Mouse (Mus musculus) natural killer cell, adult 2 months (primary cell): ENCODE measurements around the gene Gm10424.
"Not testable (repeated sequence)": the region's sequence is repeated elsewhere in the genome, so short reads cannot be mapped to it uniquely, and the experiment has no call there.

Experiments
- DNase-seq, 2 experiments: peaks; one replicate each; pipeline ENCODE4 v3.0.0; 2022; ENCODE audit warnings: low spot score in 2 of 2

Gene Gm10424

DNA sequence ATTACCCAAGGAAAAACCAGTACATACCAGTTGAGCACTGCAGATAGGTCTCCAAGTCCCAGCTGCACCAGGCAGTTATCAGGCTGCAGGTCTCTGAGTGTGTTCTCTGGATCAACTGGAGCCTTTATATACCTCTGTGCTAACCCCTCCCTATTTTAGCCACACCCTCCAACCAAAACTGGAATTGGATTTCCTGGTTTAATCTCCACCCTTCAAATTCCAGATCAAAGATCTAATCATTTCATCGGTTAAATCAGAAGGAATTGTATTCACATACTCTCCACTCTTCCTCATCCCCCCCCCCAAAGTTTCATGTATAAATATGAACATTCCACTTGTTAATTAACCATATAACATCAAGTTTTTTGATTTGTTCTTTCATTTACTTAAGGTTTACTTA is at the start of gene Gm10424:
Gm10424 (minus strand) TSS at position 101 of the 400 bp plus-strand sequence.
- not testable (repeated sequence) for DNase-seq

DNA sequence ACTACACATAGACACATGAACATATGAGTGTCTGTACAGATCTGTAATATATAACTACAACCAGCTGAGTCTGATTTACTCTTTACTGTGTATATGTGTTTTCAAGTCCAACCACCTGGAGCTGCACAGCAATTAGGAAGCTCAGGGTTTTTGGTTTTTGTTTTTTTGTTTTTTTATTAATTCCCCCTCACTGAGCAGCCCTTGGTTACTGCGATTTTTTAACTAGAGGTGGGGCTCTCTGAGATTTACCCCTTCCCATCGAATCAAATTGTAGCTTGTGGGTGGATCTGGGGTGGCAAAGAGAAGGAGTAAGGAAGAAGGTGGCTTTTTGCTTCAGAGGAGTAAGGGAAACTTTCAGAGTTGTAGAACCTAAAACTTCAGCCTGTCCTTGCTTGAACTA is 33.0 kb upstream of the Gm10424 start, which contains the start of gene Gm3259:
Gm3259 (plus strand) TSS at position 301 of the 400 bp plus-strand sequence.
- not testable (repeated sequence) for DNase-seq
